Mouse (Mus musculus): ENCODE measurements around the gene 2010300C02Rik. TPM values are rescaled to one million over a fixed set of nuclear protein-coding genes. Genes with fewer than 3 reads are reported as not detected.

2010300C02Rik gene
- total and polyA plus RNA-seq, 2 experiments = 0.04 to 0.09 TPM

DNA sequence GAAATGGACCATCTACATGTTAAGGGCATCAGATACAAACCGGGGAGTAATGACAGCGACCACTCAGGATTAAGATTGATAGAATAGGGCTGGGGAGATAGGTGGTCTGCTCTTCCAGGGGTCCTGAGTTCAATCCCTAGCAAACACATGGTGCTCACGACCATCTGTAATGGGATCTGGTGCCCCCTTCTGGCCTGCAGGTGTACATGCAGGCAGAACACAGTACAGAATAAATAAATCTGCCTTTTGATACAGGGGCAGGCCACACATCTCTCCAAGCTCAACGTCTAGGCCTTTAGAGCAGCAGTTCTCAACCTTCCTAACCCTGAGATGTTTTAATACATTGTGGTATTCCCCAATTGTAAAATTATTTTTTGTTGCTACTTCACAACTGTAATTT is 85.2 kb downstream of the 2010300C02Rik start:
- TF ChIP-seq POLR2A (IDR thresholded peaks at IDR 0.05; ENCODE audit: extremely low read depth, insufficient read depth, low read length) = no peak
- TF ChIP-seq CTCF (IDR thresholded peaks at IDR 0.05; ENCODE audit: low read depth, low read length) = peak; percentile 85
- Histone ChIP-seq H3K4me3 (ENCODE audit: insufficient read depth, low read depth, low read length) (no peak overlapping the region), H3K79me2 (ENCODE audit: control insufficient read depth, insufficient read depth, low read length) (no peaks in the 10 kb centered on the region), H3K9ac (ENCODE audit: low read depth, low read length) (no peak overlapping the region), H3K4me1 (ENCODE audit: control insufficient read depth, insufficient read depth, low read length) (no peaks in the 10 kb centered on the region), H3K27me3 (ENCODE audit: control insufficient read depth, insufficient read depth, low read length) (no peaks in the 10 kb centered on the region), H3K27ac (replicated peaks; ENCODE audit: insufficient read depth, low read depth, low read length) (no peak overlapping the region), H3K36me3 (ENCODE audit: control insufficient read depth, insufficient read depth, low read length) (no peaks in the 10 kb centered on the region)
- DNase-seq (ENCODE audit: extremely low read depth, low read depth, low spot score) = no peak
- 22% methylated on average over 4 of the region's 4 CpGs for WGBS

DNA sequence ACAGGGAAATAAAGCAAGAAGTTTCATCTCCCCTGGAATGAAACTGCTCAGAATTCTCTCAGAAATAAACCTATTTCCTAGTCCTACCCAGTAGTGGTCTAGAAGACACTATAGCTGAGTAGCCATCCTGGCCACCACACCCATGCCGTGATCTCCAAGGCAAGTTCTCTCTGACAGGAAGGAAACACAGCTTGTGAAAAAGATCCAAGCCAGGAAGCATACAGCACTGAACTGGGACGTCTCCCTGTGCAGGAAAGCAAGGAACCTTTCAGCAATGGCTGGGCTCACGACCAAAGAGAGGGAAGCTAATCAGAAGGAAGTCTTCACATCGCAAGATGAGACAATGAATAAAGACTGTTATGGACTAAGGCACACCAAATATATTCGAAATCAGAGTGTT is 86.4 kb downstream of the 2010300C02Rik start:
- TF ChIP-seq CTCF (IDR thresholded peaks at IDR 0.05; ENCODE audit: low read depth, low read length) (no peak), POLR2A (IDR thresholded peaks at IDR 0.05; ENCODE audit: extremely low read depth, insufficient read depth, low read length) (no peak)
- Histone ChIP-seq H3K4me1 (ENCODE audit: control insufficient read depth, insufficient read depth, low read length) (no peaks in the 10 kb centered on the region), H3K4me3 (ENCODE audit: insufficient read depth, low read depth, low read length) (no peak overlapping the region), H3K79me2 (ENCODE audit: control insufficient read depth, insufficient read depth, low read length) (no peaks in the 10 kb centered on the region), H3K9ac (ENCODE audit: low read depth, low read length) (no peak overlapping the region), H3K27ac (replicated peaks; ENCODE audit: insufficient read depth, low read depth, low read length) (no peak overlapping the region), H3K27me3 (ENCODE audit: control insufficient read depth, insufficient read depth, low read length) (no peaks in the 10 kb centered on the region), H3K36me3 (ENCODE audit: control insufficient read depth, insufficient read depth, low read length) (no peaks in the 10 kb centered on the region)
- 65% methylated on average over 5 of the region's 5 CpGs for WGBS
- DNase-seq (ENCODE audit: extremely low read depth, low read depth, low spot score) = no peak

DNA sequence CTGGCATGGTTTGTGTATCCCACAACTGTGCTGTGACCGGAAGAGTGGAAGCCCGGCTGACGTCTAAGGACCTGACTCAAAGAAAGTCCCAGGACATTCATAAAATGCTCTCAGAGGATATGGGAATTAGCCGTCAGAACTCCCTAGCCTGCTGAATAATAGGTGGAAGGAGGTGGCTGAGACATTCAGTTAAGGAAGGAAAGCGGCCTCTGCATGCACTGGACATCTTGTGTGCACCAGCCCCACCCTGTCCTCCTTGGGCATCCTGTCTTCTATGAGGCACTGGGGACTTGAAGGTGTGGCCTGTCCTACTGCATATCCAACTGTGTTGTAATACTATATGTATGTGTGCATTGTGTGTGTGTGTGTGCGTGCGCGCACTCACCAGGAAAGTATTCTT is 87.5 kb downstream of the 2010300C02Rik start:
- Histone ChIP-seq H3K27ac (replicated peaks; ENCODE audit: insufficient read depth, low read depth, low read length) (no peak overlapping the region), H3K9ac (ENCODE audit: low read depth, low read length) (no peak overlapping the region), H3K27me3 (ENCODE audit: control insufficient read depth, insufficient read depth, low read length) (no peaks in the 10 kb centered on the region), H3K4me1 (ENCODE audit: control insufficient read depth, insufficient read depth, low read length) (no peaks in the 10 kb centered on the region), H3K79me2 (ENCODE audit: control insufficient read depth, insufficient read depth, low read length) (no peaks in the 10 kb centered on the region), H3K4me3 (ENCODE audit: insufficient read depth, low read depth, low read length) (no peak overlapping the region), H3K36me3 (ENCODE audit: control insufficient read depth, insufficient read depth, low read length) (no peaks in the 10 kb centered on the region)
- TF ChIP-seq POLR2A (IDR thresholded peaks at IDR 0.05; ENCODE audit: extremely low read depth, insufficient read depth, low read length) = no peak
- TF ChIP-seq CTCF (IDR thresholded peaks at IDR 0.05; ENCODE audit: low read depth, low read length) = no peak
- 85% methylated on average over 8 of the region's 8 CpGs for WGBS
- DNase-seq (ENCODE audit: extremely low read depth, low read depth, low spot score) = no peak

DNA sequence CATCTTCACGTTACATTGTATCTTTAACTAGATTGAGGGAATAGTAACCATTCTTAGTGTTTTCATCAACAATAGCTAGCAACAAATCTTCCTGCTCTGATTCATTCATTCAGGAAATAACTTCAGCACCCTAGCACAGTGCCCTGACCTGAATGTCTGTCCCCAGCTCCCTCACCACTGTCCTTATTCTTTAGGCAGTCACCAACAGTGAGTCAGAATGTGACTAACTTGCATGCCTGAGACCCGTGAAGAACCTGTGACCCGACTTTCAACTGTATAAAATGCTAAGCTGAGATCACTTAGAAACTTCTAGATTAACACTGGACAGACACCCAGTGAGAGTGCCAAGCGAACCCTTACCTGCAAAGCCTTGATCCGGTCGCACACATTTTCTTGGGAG is 88.4 kb downstream of the 2010300C02Rik start:
- Histone ChIP-seq H3K27ac (replicated peaks; ENCODE audit: insufficient read depth, low read depth, low read length) (no peak overlapping the region), H3K36me3 (ENCODE audit: control insufficient read depth, insufficient read depth, low read length) (no peaks in the 10 kb centered on the region)
- TF ChIP-seq POLR2A (IDR thresholded peaks at IDR 0.05; ENCODE audit: extremely low read depth, insufficient read depth, low read length) = no peak
- TF ChIP-seq CTCF (IDR thresholded peaks at IDR 0.05; ENCODE audit: low read depth, low read length) = no peak

DNA sequence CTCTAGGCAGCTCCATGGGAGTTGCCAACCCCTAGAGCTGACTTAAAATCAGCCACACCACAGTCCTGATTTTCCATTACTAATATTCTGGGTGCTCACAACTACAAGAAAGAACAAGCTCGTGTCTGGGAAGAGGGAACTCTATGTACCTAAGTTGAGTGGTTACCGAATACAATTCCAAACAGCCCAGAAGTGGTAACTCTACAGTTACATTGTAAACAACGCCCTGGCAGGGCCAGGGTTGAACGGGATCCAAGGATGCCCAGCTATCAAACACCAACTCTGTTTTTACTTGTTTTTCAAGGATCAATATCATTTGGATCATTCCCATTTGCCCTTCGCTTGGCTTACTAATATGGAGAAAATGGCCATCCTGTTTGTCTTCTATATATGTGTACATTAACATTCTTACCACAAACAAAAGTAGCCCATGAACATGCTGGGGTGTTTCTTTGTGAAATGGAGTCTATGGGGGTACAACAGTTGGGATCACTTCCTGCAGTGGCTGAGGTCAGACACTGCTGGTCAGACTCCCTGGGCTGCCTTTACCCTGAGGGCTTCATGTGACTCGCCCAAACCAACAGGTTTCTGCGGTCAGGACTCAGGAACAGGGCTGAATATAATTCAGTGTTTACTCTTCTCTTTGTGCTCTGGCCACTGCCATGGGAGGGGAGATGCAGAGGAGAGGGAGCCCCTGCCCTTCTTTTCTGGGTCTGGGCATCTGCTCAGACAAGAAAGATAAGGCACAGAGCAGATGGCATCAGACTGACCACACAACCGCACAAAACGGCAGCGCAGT is 89.3 kb downstream of the 2010300C02Rik start:
- H3K9ac ChIP-seq (ENCODE audit: low read depth, low read length) = no peak overlapping the region
- peak; percentile 56 for DNase-seq (ENCODE audit: extremely low read depth, low read depth, low spot score)
- H3K27me3 ChIP-seq (ENCODE audit: control insufficient read depth, insufficient read depth, low read length) = no peaks in the 10 kb centered on the region
- H3K79me2 ChIP-seq (ENCODE audit: control insufficient read depth, insufficient read depth, low read length) = no peaks in the 10 kb centered on the region
- H3K36me3 ChIP-seq (ENCODE audit: control insufficient read depth, insufficient read depth, low read length) = no peaks in the 10 kb centered on the region
- TF ChIP-seq POLR2A (IDR thresholded peaks at IDR 0.05; ENCODE audit: extremely low read depth, insufficient read depth, low read length) (no peak), CTCF (IDR thresholded peaks at IDR 0.05; ENCODE audit: low read depth, low read length) (no peak)
- no peak overlapping the region for H3K27ac ChIP-seq (replicated peaks; ENCODE audit: insufficient read depth, low read depth, low read length)
- WGBS = 47% methylated on average over 10 of the region's 10 CpGs
- no peak overlapping the region for H3K4me3 ChIP-seq (ENCODE audit: insufficient read depth, low read depth, low read length)
- no peaks in the 10 kb centered on the region for H3K4me1 ChIP-seq (ENCODE audit: control insufficient read depth, insufficient read depth, low read length)

More for the DNA sequence above, 88.4 kb downstream of the 2010300C02Rik start:
- Histone ChIP-seq H3K4me3 (ENCODE audit: insufficient read depth, low read depth, low read length) (no peak overlapping the region), H3K4me1 (ENCODE audit: control insufficient read depth, insufficient read depth, low read length) (no peaks in the 10 kb centered on the region), H3K9ac (ENCODE audit: low read depth, low read length) (no peak overlapping the region), H3K79me2 (ENCODE audit: control insufficient read depth, insufficient read depth, low read length) (no peaks in the 10 kb centered on the region), H3K27me3 (ENCODE audit: control insufficient read depth, insufficient read depth, low read length) (no peaks in the 10 kb centered on the region)
- no peak for DNase-seq (ENCODE audit: extremely low read depth, low read depth, low spot score)
- 84% methylated on average over 6 of the region's 6 CpGs for WGBS

DNA sequence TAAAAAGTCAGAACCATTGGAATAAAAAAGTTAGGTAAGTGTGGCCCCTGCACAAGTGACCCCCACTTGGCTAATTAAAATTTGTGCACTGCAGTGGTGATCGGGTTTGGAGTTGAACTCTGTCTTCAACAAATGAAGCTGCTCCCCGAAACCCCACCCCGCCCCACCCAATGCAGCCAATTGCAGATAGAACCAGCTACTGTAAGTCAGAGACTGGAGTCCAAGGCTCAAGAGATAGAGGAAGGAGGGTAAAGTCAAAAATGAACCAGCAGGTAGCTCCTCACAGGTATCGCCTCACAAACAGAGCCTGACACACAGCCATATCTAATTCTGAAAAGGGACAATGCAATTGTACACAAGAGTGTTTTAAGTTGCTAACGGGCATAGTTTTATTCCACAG is 90.0 kb downstream of the 2010300C02Rik start:
- Histone ChIP-seq H3K79me2 (ENCODE audit: control insufficient read depth, insufficient read depth, low read length) (no peaks in the 10 kb centered on the region), H3K4me3 (ENCODE audit: insufficient read depth, low read depth, low read length) (no peak overlapping the region), H3K27me3 (ENCODE audit: control insufficient read depth, insufficient read depth, low read length) (no peaks in the 10 kb centered on the region), H3K4me1 (ENCODE audit: control insufficient read depth, insufficient read depth, low read length) (no peaks in the 10 kb centered on the region), H3K27ac (replicated peaks; ENCODE audit: insufficient read depth, low read depth, low read length) (no peak overlapping the region), H3K36me3 (ENCODE audit: control insufficient read depth, insufficient read depth, low read length) (no peaks in the 10 kb centered on the region), H3K9ac (ENCODE audit: low read depth, low read length) (no peak overlapping the region)
- TF ChIP-seq CTCF (IDR thresholded peaks at IDR 0.05; ENCODE audit: low read depth, low read length) (no peak), POLR2A (IDR thresholded peaks at IDR 0.05; ENCODE audit: extremely low read depth, insufficient read depth, low read length) (no peak)
- WGBS = 93% methylated on average over 5 of the region's 5 CpGs
- DNase-seq (ENCODE audit: extremely low read depth, low read depth, low spot score) = no peak

Measured in liver, adult 2 months (tissue).